Mouse (Mus musculus) layer of hippocampus, adult 9-10 months (tissue): ENCODE measurements at regions not wholly inside any gene's neighbourhood (a gene's known extent, or its start where the extent isn't known, plus 50 kb on each side); places are given as distances from the start of the nearest gene placed in this dataset.
A peak's percentile ranks its signal among the peaks of the same experiment; 100 is the strongest.

Experiments used
- DNase-seq: peaks from one replicate; pipeline ENCODE4 v3.0.0; 2022; ENCODE audit warnings: low spot score

DNA sequence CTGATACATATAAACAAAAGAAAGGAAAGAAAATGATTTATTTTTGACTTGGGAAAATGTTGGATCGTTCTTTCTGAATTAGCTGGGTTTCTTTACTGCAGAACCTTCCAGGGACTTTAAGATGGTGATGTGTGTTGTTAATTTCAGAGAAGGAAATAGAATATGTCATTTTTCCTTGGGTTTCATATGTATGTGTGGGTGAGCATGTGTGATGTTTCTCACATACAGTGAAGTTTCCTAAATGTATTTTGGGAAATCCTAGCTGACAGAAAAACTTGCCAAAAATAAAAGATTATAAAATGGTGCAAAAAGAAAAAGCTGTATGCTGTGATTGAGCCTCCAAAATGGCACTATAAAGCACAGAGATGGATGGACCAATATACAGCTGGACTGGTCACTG is 319.2 kb downstream of the Lmx1a start:
- DNase-seq: no peak

DNA sequence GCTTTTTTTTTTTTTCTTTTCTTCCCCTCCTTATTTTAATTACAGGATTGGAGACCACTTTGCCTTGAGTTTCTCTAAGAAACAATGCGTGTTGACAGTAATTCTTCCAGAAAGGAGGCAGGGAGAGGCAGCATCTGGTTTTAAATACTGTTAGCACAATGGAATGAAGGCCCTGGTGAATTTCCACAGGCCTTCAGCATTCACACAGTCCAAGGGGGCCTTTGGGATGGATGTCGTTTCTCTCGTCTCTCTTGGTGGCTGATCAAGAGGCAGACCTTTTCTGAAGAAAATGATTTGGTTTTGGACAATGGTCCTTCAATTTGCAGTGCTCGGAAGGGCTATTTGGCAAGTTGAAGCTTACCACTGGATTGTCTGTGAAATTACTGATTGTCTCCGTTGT is 321.4 kb downstream of the Lmx1a start:
- DNase-seq: no peak

DNA sequence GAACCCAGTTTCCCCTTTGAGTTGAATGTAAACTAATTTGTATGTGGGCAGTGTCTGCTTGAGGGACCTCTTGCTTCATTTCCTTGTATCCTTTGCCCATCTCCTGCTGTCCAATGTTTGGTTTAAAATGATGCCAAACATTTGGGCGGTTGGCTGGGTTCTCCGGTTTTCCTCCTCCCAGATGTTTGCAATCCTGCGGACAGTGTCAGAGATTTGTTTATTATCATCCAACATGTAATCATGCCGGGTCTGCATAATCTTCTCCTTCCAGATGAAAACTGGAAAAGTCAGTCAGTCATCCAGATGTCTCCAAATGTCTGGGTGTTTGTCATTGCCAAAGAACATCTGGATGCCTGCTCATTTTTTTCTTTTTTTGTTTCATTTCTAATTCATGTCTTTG is 323.0 kb downstream of the Lmx1a start:
- no peak for DNase-seq

DNA sequence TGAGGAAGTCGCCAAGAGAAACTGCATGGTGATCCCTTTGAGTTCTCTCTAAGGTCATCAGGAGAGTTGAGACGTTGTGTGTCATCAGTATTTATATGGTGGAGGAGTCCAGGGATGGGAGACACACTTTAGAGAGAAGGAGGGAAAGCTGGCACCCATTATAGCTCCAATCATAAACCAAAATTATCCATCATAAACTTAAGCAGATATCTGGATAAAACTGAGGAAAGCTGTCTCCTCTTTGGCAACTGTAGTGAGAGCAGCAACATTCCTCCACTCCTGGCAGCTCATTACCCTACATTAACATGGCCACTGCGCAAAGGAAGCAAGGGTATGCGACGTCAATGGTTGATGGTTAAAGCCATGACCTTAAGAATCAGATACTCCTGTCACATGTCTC is 323.6 kb downstream of the Lmx1a start:
- no peak for DNase-seq

DNA sequence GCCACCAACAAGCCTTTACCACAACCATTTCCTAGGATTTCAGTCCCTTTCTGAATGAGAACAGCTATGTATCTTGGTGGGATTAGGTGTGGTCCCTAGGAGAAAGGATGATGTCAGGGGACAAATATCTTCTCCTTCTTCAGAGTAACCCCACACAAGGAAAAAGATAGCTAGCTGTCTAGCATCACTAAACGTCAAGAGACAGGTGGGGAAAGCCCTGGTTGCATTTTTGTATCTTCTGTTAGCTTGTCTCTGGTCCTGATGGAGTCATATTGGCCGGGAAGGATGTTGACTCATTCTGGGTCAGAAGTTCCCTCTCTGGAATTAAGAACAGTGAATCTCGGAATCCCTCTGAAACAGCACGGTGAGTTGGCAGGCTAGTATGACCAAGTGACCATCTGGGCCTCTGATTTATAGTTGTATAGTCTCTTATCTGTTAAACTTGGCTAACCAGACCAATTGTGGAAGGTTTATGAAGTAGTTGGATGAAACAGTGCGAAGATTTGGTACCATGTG is 327.4 kb downstream of the Lmx1a start:
- no peak for DNase-seq

DNA sequence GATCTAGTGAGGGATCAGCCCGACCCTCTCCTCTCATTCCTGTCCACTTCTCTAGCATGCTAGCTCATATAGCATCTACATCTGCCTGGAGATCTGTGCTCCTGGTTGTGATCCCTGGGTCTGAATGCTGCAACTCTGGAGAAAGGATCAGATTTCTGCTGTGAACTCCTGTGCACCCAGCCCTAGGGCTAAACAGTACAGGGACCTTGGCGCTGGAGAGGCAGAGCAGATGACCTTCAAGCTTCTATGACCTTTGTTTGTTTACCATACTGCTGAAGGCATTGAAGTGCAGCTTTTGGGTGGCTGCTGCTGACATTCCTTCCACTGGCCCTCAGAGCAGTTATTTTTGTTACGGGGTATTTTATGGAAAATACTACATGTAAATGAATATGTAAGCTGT is 337.4 kb downstream of the Lmx1a start:
- DNase-seq: no peak

DNA sequence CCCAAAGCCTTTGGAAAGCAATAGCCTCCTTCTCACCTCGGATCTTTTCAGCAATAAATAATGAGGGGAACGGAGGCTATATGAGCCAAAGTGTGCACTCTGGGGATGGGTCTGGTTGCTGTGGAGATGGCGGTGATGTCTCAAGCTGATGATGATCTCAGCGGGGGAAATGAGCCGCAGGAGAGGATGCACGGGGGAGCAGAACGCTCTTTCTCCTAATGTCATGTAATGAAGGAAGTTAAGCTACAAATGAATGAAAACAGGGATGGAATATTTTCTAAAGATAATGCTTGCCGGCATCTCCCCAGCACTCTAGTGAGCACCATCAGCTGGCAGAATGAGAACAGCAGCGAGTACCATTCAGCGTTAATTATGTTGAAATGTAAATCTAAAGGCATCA is 355.7 kb downstream of the Lmx1a start:
- DNase-seq: no peak

DNA sequence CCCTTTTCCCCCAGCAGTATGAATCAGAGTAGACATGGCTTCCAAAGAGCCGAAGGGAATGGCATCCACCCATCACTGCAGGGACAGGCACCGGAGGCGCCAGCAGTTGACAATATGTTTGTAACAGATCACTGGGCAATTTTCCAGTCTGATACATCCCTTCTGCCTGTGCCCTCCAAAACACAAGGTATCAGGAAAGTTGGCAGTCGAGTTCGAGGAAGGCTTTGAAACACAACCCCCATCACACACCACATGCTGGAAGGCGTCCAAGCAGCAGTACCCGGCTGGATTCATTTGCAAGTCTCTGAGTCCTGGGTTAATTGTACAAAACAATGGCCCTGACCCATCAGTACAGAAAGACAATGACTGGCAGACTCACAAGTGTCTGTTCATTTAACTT is 357.3 kb downstream of the Lmx1a start:
- DNase-seq: peak; percentile 32

DNA sequence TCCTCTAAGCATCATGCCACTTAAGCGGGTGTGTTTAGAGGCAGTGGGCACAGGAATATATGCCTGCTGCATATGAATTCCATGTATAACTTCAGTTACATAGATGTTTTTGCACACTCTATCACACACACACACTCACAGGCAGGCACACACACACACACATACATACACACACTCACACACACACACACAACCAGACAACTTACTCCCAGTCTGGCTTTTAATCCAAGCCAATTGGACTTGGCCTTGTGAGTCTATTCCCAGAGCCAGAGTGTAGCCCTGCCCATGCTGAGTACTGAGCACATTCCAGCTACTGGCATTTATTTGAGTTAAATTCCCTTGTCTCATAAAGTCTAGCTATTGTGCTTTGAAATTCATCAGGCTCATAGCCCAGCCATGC is 357.7 kb downstream of the Lmx1a start:
- DNase-seq: no peak

DNA sequence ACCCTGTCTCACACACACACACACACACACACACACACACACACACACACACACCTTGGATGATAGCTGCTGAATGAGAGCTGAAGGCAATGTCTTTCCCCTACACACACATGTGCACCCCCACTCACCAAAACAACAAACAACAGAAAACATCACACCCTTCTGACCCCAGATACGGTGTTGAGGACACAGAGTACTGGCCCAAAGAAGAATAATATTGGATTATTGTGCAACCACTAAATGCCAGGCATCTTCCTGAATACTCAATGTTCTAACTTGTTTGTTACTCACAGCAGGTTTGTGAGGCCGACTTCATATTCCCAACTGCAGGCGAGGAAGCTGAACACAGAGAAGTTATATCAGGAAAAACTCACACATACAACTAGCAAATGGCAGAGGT is 360.9 kb downstream of the Lmx1a start:
- no peak for DNase-seq

DNA sequence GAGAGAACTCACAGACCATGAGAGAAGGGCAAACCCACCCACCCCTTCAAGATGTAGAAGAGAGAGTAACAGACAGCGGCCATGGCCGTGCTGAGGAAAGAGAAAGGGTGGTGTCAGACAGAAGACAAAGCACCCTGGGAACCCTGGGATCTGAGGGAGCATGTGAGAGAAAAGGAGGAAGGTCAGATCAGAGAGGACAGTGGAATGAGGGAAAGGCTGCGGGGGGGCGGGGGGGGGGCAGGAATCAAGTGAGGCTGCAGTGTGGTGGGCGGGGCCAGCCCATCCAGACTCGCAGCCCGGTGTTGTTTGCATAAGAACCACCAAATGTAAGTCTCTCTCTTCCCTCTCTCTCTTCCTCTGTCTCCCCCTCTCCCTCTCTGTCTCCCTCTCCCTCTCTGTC is 367.4 kb downstream of the Lmx1a start:
- DNase-seq: no peak

DNA sequence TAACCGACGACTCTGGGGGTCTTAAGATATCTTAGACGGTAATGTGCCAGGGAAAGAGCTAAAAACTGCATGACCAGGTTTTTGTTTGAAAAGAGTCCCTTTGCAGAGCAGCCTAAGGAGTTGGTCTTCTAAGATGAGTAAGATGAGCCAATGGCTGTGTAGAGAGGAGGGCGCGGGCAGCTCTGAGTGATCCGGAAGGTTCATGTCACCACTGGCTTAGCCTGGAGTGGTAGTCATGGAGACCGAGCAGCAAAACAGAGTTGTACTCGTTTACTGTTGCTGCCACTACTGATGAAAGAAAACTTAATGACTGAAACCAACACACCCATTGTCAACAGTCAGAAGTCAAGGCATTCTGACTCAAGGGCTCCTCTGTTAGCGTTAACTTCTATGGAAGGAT is 368.4 kb downstream of the Lmx1a start:
- DNase-seq: no peak

DNA sequence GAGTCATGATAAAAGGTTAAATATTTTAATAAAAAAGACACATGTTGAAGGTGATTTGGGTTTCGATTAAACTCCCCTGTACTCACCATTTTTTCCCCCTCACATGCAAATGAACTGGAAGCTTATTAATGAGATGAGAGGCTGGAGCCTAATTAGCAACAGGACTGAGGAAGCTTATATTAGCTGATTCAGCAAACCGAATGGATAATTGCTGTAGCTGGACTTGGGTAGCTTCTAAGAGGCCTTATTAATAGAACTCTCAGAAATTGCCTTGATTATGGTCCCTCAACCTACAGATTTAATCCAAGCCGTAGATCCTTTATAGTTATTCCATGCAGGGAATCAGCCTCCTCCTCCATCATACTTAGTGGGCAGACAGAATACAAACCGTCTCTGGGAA is 369.7 kb downstream of the Lmx1a start:
- DNase-seq: no peak

DNA sequence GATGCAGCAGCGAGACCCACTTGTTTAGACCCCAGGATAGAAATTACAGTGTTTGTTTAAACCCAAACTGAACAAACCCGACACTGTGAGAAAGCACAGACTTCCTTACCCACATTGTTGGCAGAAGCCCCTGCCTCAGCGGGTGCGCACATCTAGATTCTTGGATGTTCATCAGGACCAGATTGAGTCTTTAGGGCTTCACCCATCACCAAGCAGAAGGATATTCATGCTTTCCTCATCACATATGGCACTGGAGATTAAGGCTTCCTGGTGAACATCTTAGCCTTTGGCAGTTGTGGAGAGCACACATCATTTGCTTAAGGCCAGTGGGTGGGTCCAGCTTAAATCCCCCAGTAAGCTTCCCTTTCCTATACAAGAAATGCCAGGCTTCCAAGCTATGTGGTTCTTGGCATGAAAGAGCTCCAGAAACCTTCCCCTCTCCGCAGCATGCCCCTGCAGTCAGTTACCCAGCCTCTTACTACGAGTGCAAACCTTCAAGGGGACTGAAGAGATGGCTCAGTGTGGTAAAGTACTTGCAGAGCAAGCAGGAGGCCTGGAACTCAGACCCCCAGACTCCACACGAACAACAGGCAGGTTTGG is 367.9 kb downstream of the Pbx1 start:
- DNase-seq: no peak

DNA sequence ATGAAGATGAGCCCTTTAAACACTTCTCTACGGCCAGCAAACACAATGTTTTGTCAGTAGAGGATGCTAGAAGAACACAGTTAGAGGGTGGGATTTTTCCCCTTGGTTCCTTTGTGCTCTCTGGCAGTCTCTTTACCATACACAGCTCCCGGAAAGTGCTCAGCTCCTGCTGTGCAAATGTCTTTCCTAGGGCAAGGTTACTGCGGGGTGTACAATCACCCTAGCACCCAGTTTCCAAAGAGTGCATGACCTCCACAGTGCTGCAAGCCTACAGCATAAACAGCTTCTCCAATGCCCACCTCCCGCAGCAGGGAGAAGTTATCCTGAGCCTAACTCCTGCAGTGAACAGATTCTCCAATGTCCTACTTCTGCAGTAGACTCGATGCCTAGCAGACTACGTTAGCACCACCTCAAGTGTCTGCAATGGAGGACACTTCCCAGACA is 366.4 kb downstream of the Pbx1 start:
- no peak for DNase-seq

DNA sequence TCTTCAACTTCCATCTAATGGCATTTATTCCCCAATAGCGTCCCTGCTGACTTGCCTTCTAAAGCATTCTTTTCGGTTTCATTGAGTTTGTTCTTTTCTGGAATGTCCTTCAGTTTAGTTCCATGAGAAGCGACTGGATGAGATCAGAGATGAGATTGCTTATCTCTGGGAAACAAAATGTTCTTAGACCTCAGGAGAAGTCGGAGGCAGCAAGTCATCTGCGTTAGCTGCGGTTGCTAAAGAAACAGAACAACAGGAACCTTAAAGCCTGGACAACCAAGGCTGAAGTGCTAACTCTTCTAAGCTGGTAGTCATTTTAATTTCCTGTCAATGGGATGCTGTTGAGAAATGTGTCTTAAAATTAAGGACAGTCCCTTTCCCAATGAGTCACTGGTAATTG is 365.3 kb downstream of the Pbx1 start:
- DNase-seq: no peak

DNA sequence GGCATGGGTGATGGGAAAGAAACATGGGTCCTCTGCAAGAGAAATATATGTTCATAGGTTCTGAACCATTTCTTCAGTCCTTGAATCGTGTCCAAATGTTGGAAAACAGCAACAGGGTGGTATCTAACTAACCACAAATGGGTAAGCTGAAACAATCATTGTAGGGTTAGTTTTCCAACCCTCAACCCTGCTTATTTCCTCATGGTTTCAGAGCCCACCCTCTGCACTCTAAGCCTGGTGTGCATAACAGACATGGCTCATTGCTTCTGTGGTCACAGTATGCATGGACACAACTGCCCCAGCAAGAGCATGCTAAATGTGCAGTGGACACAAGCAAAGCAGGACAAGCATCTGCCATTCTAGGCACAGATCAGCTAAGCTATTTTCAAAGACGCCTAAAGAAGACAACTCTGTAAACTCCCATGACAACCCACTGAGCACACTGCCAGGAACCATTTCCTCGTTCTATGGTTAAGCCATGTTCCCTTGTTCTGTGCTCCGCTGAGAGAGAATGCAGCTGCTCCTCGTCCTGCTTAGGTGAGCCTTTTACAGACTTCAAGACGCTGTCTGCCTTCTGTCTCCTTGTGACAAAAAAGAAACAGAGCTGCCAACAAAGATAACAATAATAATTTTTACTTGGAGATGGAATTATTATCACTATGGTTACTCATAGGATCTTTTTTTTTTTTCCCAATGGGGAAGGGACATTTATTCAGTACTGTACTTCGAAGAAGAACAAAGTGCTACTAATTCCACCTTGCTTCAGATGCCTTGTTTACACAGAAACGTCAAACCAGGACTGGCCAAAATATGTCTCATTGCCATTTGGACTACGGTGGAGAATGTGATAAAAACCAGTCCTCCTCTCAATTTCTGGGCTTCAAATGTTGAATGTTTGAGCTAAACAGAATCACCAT is 363.8 kb downstream of the Pbx1 start:
- no peak for DNase-seq

DNA sequence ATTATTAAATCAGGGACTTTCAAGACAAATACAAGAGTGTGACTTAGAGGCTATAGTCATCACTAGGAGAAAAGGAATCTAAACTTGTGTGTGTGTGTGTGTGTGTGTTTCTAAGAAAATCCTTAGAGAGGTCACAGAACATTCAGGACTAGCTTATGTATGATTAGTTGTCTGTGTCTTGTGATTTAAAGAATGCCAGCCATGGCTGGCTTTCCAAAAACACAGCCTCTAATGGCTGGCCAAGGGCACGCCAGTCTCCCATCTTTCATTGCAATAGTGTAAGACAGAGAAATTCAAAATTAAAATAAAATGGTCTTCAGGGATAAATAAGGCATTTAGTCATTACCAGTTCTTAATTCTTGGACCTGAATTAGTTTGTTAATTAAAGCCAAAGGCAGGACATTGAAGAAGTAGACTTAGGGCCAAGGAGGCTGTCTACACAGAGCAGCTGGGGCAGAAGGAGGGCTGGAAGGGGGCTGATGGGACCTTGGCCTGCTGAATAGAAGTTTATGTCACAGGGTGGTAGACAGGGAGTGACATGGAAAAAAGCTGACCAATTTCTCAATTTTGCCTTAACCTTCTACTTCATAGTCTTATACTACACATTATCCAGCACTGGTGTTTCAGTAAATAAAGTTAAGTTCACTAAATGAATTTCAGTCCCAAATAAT is 363.0 kb downstream of the Pbx1 start:
- no peak for DNase-seq
